Mouse (Mus musculus) stomach, postnatal 0 days (tissue): ENCODE data around the gene Mt1. TPM values are rescaled to one million over a fixed set of nuclear protein-coding genes. Genes with fewer than 3 reads are reported as not detected.
A peak's percentile ranks its signal among the peaks of the same experiment; 100 is the strongest.

ENCODE experiments used
- ATAC-seq: fragments of 200-750 bp; cut with Nextera tagmentation; 2 replicates; pipeline ENCODE4 v1.8.0; 2017; ENCODE audit not compliant: low FRiP score, low TSS enrichment
- DNase-seq: peaks from one replicate; pipeline ENCODE4 v3.0.0-alpha.2; 2016; ENCODE audit warnings: low spot score
- H3K27ac ChIP-seq: fragments of 300-500 bp; sonication (generic); replicated peaks from 2 replicates; pipeline ENCODE4 v1.5.1; 2014; ENCODE audit warnings: mild to moderate bottlenecking, control low read depth
- H3K27me3 ChIP-seq: fragments of 300-500 bp; sonication (generic); 2 replicates; pipeline ENCODE4 v1.6.1; 2014; ENCODE audit warnings: low read length; ENCODE audit not compliant: control insufficient read depth, insufficient read depth
- H3K36me3 ChIP-seq: fragments of 300-500 bp; sonication (generic); 2 replicates; pipeline ENCODE4 v1.6.1; 2014; ENCODE audit warnings: low read length, mixed read lengths; ENCODE audit not compliant: control insufficient read depth, insufficient read depth
- H3K4me1 ChIP-seq: fragments of 300-500 bp; sonication (generic); replicated peaks from 2 replicates; pipeline ENCODE4 v1.6.1; 2014; ENCODE audit warnings: antibody characterized with exemption; ENCODE audit not compliant: control insufficient read depth, insufficient read depth
- H3K4me2 ChIP-seq: fragments of 300-500 bp; sonication (generic); replicated peaks from 2 replicates; pipeline ENCODE4 v1.6.1; 2014; ENCODE audit warnings: low read depth, mild to moderate bottlenecking, control low read depth, moderate library complexity
- H3K4me3 ChIP-seq: fragments of 300-500 bp; sonication (generic); 2 replicates; pipeline ENCODE4 v1.5.1; 2014; ENCODE audit warnings: low read depth, low read length, control low read depth
- H3K9ac ChIP-seq: fragments of 300-500 bp; sonication (generic); 2 replicates; pipeline ENCODE4 v1.6.1; 2014; ENCODE audit warnings: mild to moderate bottlenecking, low read length, control low read depth, mixed read lengths
- H3K9me3 ChIP-seq: fragments of 300-500 bp; sonication (generic); 2 replicates; pipeline ENCODE4 v1.6.1; 2016; ENCODE audit warnings: low read length; ENCODE audit not compliant: control insufficient read depth
- CTCF ChIP-seq: IDR thresholded peaks from 2 replicates; pipeline ENCODE4 v1.5.1; 2016; ENCODE audit warnings: antibody characterized with exemption, low read depth, mild to moderate bottlenecking, moderate library complexity
- EP300 ChIP-seq: optimal IDR thresholded peaks from 2 replicates; pipeline ENCODE3; 2016; ENCODE audit warnings: antibody characterized with exemption
- WGBS: fragments of 180-500 bp; shearing (Covaris S2); extraction: QIAGEN DNeasy Blood & Tissue Kit; methylation state at CpG from one replicate; pipeline ENCODE4 v1.1.7; 2014; 5-methylcytosine and 5-hydroxymethylcytosine counted together
- polyA plus RNA-seq: library from polyadenylated mRNA; unstranded; fragments of >200 nt; fragmentation: Nextera tagmentation; extraction: Ambion mirVana; gene quantifications from 2 replicates; pipeline ENCODE4 v1.2.1, GENCODE M21; 2015

Gene Mt1
- polyA plus RNA-seq, 1 experiment from 2014 or later: 2,218 TPM

DNA sequence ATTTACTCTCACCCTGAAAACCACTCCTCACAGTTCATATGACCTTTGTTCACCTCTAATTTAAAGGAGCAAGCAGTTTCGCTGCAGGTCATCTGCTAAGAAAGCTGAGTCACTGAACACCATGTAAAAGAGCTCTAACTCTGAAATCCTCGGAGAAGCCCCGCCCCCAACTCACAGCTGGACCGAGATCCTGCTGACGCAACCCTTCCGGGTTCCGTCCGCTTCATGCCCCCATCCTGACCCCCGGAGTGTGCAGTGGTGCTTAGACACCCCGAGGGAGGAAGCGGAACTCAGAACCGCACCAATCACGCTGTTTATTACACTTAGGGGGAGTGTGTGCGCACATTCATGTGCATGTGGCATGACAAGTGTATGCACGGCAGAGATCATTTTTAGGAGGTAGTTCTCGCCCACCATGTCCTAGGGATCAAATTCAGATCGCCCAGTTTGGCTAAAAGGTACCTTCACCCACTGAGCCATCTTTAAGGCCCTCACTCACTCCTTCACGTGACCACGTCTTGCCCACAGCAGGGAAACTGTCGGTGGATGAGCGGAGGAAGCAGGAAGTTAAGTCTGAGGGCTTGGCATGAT is 12.3 kb downstream of the Mt1 start:
- no peak overlapping the region for H3K9ac ChIP-seq
- peak overlapping the region; percentile 47; the same call in 1 of the 2 replicates for H3K4me2 ChIP-seq
- no peak overlapping the region for H3K4me3 ChIP-seq
- peak; percentile 19; the same call in 1 of the 2 replicates for ATAC-seq
- TF ChIP-seq EP300 (no peak), CTCF (no peak)
- no peaks in the 10 kb centered on the region for H3K9me3 ChIP-seq
- no peaks in the 10 kb centered on the region for H3K27me3 ChIP-seq
- H3K36me3 ChIP-seq: no peaks in the 10 kb centered on the region
- H3K27ac ChIP-seq: 0 out of 2 replicates have a peak overlapping the region, but pooled peaks have one; percentile 3
- 0 out of 2 replicates have a peak, but pooled peaks cover 3% of the 10 kb centered on the region for H3K4me1 ChIP-seq
- DNase-seq: peak; percentile 83
- 27% methylated on average over 21 of the region's 21 CpGs for WGBS

DNA sequence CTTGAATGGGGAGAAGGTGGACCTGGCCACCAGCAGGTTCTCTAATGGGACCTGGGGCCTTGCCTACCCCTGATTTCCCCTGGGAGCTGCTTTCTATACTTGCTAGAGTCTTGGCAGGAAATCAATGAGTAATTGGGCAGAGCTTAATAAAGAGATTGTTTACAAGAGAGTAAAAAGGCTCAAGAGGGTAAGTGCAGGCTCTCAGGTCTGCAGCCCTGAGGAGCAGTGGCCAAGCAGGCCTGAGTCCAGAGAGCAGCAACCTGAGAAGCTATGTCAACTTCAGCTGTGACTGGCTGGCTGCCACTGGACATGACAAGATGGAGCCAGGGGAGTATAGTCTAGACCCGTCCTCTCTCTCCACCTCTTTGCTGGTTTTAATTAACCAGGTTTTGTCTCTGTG is 14.0 kb downstream of the Mt1 start:
- TF ChIP-seq EP300 (no peak), CTCF (no peak)
- Histone ChIP-seq H3K27ac (no peak overlapping the region), H3K9me3 (no peaks in the 10 kb centered on the region), H3K36me3 (no peaks in the 10 kb centered on the region), H3K4me3 (no peak overlapping the region), H3K4me1 (0 out of 2 replicates have a peak, but pooled peaks cover 3% of the 10 kb centered on the region), H3K4me2 (no peak overlapping the region), H3K9ac (no peak overlapping the region), H3K27me3 (no peaks in the 10 kb centered on the region)
- WGBS: 52% methylated on average over 1 of the region's 1 CpGs
- no peak for DNase-seq
- ATAC-seq: no peak

DNA sequence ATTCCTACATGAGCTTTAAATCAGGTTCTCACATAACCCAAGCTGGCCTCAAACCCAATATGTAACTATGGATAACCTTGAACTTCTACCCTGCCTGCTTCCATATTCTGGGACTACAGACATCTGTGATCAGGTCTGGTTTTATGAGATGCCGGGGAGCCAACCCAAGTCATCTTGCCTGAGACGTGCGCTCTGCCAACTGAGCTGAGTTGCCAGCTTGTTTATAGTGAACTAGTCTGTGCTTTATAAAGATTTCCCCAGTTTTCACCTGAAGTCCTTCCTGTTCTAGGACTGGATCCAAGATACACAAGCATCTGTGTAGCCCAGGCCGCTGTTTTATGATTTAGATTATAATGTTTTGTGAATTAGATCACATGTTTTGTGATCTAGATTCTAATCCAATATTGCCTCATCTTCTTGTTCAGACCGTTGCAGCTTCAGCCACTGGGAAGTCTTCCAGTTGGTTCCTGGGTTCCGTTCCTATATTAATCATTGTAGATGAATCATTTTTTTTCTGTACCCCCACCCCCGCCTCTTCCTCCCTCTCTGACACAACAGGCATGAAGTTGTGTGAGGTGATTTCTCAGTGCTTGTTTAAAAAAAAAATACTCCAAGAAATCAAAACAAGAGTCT is 15.8 kb downstream of the Mt1 start:
- DNase-seq (no peak), ATAC-seq (no peak)
- H3K4me3 ChIP-seq: no peak overlapping the region
- no peaks in the 10 kb centered on the region for H3K27me3 ChIP-seq
- H3K4me2 ChIP-seq: no peak overlapping the region
- no peaks in the 10 kb centered on the region for H3K9me3 ChIP-seq
- no peaks in the 10 kb centered on the region for H3K4me1 ChIP-seq
- H3K9ac ChIP-seq: no peak overlapping the region
- WGBS: 59% methylated on average over 7 of the region's 7 CpGs
- H3K27ac ChIP-seq: no peak overlapping the region
- TF ChIP-seq CTCF (no peak), EP300 (no peak)
- no peaks in the 10 kb centered on the region for H3K36me3 ChIP-seq

DNA sequence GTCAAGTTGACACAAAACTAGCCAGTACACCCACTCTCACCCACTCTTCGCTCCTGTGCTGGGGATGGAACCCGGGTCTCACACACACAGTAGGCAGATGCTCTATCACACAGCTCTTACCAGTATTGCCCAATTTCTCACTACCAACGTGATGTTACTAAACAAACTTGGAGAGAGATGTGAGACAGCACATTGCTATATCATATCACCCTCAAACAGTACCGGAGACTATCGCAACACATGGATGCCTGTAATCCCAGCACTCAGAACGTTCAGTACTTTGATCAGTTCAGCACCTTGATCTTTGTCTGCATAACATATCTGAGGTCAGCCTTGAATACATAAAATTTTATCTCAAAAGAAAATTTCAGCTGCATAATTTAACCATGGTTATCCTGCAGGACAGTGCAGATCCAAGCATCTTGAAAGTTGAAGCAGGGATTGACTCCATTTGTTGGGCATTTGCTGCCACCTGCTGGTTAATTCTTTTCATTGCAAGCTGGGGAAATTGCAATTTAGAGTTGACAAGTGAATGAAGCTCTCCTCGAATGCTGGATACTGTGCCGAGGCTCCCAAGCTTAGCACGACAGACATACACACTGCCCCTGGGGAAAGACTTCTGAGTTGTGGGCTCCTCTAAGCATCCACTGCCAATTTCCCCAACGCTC is 20.5 kb downstream of the Mt1 start:
- Histone ChIP-seq H3K36me3 (no peaks in the 10 kb centered on the region), H3K4me1 (no peaks in the 10 kb centered on the region), H3K4me3 (no peak overlapping the region), H3K9ac (no peak overlapping the region), H3K27me3 (no peaks in the 10 kb centered on the region), H3K9me3 (no peaks in the 10 kb centered on the region), H3K27ac (no peak overlapping the region), H3K4me2 (0 out of 2 replicates have a peak overlapping the region, but pooled peaks have one; percentile 9)
- WGBS: 44% methylated on average over 10 of the region's 10 CpGs
- TF ChIP-seq CTCF (peak; percentile 95), EP300 (no peak)
- ATAC-seq (peak; percentile 68), DNase-seq (peak; percentile 72)

DNA sequence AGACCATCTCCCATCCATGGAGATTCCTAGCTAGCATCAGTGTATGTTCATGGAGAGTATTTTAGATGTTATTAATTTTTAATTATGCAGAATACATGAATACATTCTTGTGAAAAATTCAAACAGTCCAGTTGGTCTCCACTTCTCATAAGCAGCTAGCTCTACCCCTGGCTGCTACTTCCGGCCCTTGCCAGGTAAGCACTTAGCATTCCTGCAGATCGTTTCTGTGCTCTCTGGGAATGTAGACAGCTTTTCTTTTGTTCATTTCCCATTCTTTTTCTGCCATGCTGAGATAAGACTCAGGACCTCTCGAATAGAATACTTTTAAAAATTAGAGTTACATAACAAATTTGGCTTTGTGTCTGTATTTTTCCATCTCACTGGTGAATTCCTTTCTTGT is 25.2 kb downstream of the Mt1 start:
- Histone ChIP-seq H3K4me2 (no peak overlapping the region), H3K4me3 (no peak overlapping the region), H3K27ac (no peak overlapping the region), H3K36me3 (no peaks in the 10 kb centered on the region), H3K27me3 (no peaks in the 10 kb centered on the region), H3K4me1 (no peaks in the 10 kb centered on the region), H3K9me3 (no peaks in the 10 kb centered on the region), H3K9ac (no peak overlapping the region)
- no peak for DNase-seq
- no peak for ATAC-seq
- no peak for TF ChIP-seq EP300
- TF ChIP-seq CTCF: no peak
- 56% methylated on average over 3 of the region's 3 CpGs for WGBS

DNA sequence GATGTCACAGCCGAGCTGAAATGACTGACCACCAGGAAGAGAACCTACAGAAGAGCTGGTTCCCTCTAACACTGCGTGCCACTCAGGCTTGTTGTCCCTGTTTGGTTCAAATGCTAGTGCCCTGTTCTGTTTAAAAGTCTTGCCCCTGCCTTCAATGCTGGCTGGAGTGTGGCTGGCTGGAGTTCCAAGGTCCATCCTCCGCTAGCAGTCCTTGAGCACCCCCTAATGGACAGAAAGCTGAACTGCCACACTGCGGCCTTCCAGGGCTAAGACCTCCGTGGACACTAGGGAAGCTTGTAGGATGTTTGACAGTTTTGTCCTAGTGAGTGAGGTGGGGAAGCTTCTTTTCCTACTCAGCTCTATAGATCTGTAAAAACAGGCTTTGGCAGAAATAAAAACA is 26.9 kb downstream of the Mt1 start:
- WGBS: 23% methylated on average over 5 of the region's 5 CpGs
- no peak overlapping the region for H3K27ac ChIP-seq
- no peaks in the 10 kb centered on the region for H3K36me3 ChIP-seq
- no peaks in the 10 kb centered on the region for H3K9me3 ChIP-seq
- H3K27me3 ChIP-seq: no peaks in the 10 kb centered on the region
- ATAC-seq (peak; percentile 80), DNase-seq (peak; percentile 83)
- H3K4me1 ChIP-seq: no peaks in the 10 kb centered on the region
- no peak overlapping the region for H3K4me3 ChIP-seq
- H3K9ac ChIP-seq: no peak overlapping the region
- TF ChIP-seq CTCF: peak; percentile 99
- no peak for TF ChIP-seq EP300
- H3K4me2 ChIP-seq: no peak overlapping the region
